Mouse (Mus musculus): ENCODE data around the gene Lrrc1.
A peak's percentile ranks its signal among the peaks of the same experiment; 100 is the strongest.

The Lrrc1 gene

DNA sequence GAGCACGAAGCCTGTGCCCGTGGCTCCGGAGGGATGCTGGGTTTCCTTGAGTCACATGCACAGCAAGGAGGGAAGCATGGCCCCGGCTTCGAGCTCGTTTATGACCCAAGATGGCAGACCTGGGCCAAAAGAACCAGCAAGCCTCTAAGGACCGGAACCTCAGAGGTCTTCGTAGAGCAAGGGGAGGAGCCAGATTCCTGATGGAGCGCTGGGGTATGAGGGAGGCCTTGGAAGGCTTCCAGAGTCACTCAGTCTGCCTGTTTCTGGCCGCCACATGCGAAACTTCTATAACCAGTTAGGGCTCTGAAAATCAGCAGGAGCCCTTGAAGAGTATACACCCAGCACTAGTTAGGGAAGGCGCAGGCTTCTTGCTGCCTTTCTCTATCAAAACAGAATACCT is 159.1 kb downstream of the Lrrc1 start:
- no peak for DNase-seq (ENCODE audit: low spot score)

DNA sequence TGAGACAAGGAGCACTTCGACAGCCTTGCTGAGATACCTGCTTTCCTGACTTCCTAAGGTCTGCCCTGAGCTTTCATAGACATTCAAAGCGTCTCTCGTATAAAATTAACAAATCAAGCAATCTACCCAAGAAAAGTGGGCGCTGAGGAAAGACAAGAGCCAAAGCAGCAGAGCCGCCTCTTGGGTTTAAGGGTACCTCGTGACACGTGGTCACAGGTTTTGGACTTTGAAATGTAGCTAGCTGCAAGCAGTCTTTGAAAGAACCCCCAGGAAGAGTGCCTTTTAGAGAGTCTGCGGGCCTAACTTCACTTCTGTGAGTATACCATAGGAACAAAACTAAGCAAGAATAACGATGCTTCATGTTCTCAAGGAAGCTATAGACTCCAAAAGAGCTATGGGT is 160.0 kb downstream of the Lrrc1 start:
- no peak for DNase-seq (ENCODE audit: low spot score)

DNA sequence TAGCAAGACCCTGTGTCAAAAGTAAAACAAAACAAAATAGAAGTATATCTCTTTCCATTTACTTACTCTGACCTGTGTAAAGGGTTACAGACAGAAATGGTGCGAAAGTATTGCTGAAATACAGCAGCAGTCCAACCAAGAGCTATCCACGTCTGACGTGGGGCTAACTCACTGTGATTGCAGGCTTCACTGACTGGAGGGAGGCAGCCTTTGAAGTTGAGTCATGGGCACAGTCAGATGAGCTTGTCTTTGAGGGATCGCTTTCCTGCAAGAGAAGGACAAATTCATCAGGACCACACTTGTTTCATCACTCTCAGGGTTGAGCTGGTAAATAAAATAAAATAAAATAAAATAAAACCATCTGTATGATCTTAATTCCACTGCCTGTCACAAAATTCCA is 160.7 kb downstream of the Lrrc1 start:
- DNase-seq (ENCODE audit: low spot score), result no peak

DNA sequence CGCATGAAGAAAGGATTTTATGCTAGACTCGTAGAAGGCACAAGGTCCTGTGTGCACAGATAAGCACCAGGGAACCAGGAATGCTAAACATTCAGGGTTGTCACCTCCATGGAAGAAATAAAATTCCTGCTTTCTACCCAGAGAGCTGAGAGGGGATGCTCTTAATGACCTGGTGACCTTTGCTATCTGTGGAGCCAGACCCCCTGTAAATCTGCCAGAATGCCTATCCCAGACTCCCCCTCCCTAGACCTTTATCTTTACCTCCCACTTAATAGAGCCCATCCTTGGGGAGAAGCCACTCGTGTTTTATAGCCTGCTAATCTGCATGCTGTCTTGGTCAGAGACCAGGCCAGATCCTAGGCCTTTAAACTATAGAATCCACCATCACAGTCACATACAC is 162.2 kb downstream of the Lrrc1 start:
- DNase-seq (ENCODE audit: low spot score), result no peak

DNA sequence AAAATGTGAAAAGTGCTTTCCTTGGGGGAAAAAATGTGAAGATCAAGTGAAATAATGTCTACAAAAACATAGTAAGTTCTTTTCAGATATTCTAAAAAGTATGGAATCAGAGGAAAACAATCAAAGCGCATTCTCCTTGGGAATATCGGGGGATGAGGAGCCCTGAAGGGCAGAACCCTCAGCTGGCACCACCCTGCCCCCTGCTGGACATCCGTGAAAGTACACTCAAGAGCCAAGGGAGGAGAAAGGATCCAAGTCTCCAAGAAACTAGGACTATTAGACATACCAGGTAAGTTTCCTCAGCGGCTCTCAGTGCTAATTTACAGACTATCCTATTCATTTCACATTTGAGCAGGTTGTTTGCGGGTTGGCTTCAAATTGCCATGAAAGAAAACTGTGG is 163.1 kb downstream of the Lrrc1 start:
- DNase-seq (ENCODE audit: low spot score), result peak; percentile 81
